Mouse (Mus musculus): ENCODE results near the gene Snx29. TPM values are rescaled to one million over a fixed set of nuclear protein-coding genes. Genes with fewer than 3 reads are reported as not detected.

Gene Snx29
- total and polyA plus RNA-seq, 3 experiments = 1.2 to 3.2 (median 3.1) TPM

GRCm38 (mm10) chr16:11496721-11497120 is 174.0 kb downstream of the Snx29 start:
- no peak for DNase-seq (ENCODE audit: extremely low read depth)
- no peaks in the 10 kb centered on the region for H3K79me2 ChIP-seq (replicated peaks; ENCODE audit: control insufficient read depth, extremely low read depth, insufficient read depth, poor library complexity, severe bottlenecking)
- peak overlapping the region; percentile 2; the same call in 1 of the 2 replicates for H3K4me2 ChIP-seq (ENCODE audit: insufficient read depth, low read depth, poor library complexity, severe bottlenecking)
- H3K9ac ChIP-seq (ENCODE audit: insufficient read depth, low read depth) = no peak overlapping the region
- peaks cover 30 to 87% of the 10 kb centered on the region in 2 experiments for H3K4me1 ChIP-seq (ENCODE audit: control insufficient read depth in 1 of 2, insufficient read depth in 2 of 2)
- peak overlapping the region in 1 of 3 experiments; percentile 21 for H3K4me3 ChIP-seq (replicated peaks in 1 of 3; ENCODE audit: low read depth in 2 of 3, low read length in 2 of 3, poor library complexity in 1 of 3)
- H3K27me3 ChIP-seq (replicated peaks) = no peaks in the 10 kb centered on the region
- no peak overlapping the region for H3K27ac ChIP-seq (ENCODE audit: insufficient read depth, low read depth)
- no peak for TF ChIP-seq E2F4 (IDR thresholded peaks at IDR 0.05; ENCODE audit: insufficient replicate concordance, low read depth, low read length)
- TF ChIP-seq USF2 (conservative IDR thresholded peaks at IDR 0.05; ENCODE audit: low read depth, low read length) = no peak
- no peak for TF ChIP-seq JUN (IDR thresholded peaks at IDR 0.05; ENCODE audit: insufficient read depth, low read depth, low read length)
- TF ChIP-seq ETS1 (conservative IDR thresholded peaks at IDR 0.05; ENCODE audit: low read depth, low read length) = no peak
- TF ChIP-seq MAZ (IDR thresholded peaks at IDR 0.05; ENCODE audit: low read depth, low read length) = no peak
- TF ChIP-seq KAT2A (IDR thresholded peaks at IDR 0.05; ENCODE audit: insufficient replicate concordance, low read length) = no peak
- no peak for TF ChIP-seq MAFK (IDR thresholded peaks at IDR 0.05; ENCODE audit: insufficient replicate concordance, low read length)
- TF ChIP-seq TCF12 (IDR thresholded peaks at IDR 0.05; ENCODE audit: low read depth, low read length) = no peak
- TF ChIP-seq MEF2A (IDR thresholded peaks at IDR 0.05; ENCODE audit: borderline replicate concordance, low read depth, low read length) = no peak
- H3K9me3 ChIP-seq (replicated peaks; ENCODE audit: low read length) = no peaks in the 10 kb centered on the region
- H3K36me3 ChIP-seq (replicated peaks in 1 of 2; ENCODE audit: control insufficient read depth in 1 of 2, insufficient read depth in 1 of 2, low read length in 1 of 2) = no peaks in the 10 kb centered on the region
- in situ Hi-C loops (cut with MboI; ENCODE audit: low pct_ligation_motif_present, low pct_unique_long_range_greater_than_20kb, low sequenced_read_pairs) = no loop called here
- dilution Hi-C loops (cut with MboI; ENCODE audit: extremely low pct_ligation_motif_present, extremely low pct_unique_long_range_greater_than_20kb, low sequenced_read_pairs) = no loop called here

DNA sequence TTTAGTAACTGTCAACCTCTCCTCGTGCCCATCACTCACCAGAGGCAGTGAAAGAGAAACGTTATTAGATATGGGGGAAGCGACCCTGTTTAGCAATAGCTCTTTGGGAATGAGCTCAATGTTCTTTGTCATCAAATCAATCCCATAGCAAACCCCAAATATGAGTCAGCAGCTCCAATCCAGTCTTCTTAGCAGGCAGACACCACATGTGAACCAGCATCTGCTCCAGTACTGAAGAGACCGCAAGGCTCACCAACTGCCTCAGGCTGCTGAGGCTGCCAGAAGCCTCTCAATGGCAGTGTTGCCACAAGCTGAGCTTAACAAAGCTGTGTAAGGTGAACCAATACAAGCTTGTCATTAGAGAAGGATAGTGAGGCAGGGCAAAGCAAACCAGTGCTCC is 177.4 kb downstream of the Snx29 start:
- TF ChIP-seq MEF2A (IDR thresholded peaks at IDR 0.05; ENCODE audit: borderline replicate concordance, low read depth, low read length) (no peak), SMC3 (IDR thresholded peaks at IDR 0.05; ENCODE audit: low read depth, low read length) (no peak)
- H3K27ac ChIP-seq (ENCODE audit: insufficient read depth, low read depth) = no peak overlapping the region
- in situ Hi-C loops (cut with MboI; ENCODE audit: low pct_ligation_motif_present, low pct_unique_long_range_greater_than_20kb, low sequenced_read_pairs) = no loop called here
- peaks cover 26 to 78% of the 10 kb centered on the region in 2 experiments for H3K4me1 ChIP-seq (ENCODE audit: control insufficient read depth in 1 of 2, insufficient read depth in 2 of 2)
- no peaks in the 10 kb centered on the region for H3K36me3 ChIP-seq (replicated peaks in 1 of 2; ENCODE audit: control insufficient read depth in 1 of 2, insufficient read depth in 1 of 2, low read length in 1 of 2)
- H3K9me3 ChIP-seq (replicated peaks; ENCODE audit: low read length) = no peaks in the 10 kb centered on the region
- H3K4me2 ChIP-seq (ENCODE audit: insufficient read depth, low read depth, poor library complexity, severe bottlenecking) = no peak overlapping the region
- H3K4me3 ChIP-seq (replicated peaks in 1 of 3; ENCODE audit: low read depth in 2 of 3, low read length in 2 of 3, poor library complexity in 1 of 3) = no peak overlapping the region
- H3K27me3 ChIP-seq (replicated peaks) = no peaks in the 10 kb centered on the region
- H3K9ac ChIP-seq (ENCODE audit: insufficient read depth, low read depth) = no peak overlapping the region
- dilution Hi-C loops (cut with MboI; ENCODE audit: extremely low pct_ligation_motif_present, extremely low pct_unique_long_range_greater_than_20kb, low sequenced_read_pairs) = no loop called here
- DNase-seq (ENCODE audit: extremely low read depth) = no peak
- H3K79me2 ChIP-seq (replicated peaks; ENCODE audit: control insufficient read depth, extremely low read depth, insufficient read depth, poor library complexity, severe bottlenecking) = no peaks in the 10 kb centered on the region

DNA sequence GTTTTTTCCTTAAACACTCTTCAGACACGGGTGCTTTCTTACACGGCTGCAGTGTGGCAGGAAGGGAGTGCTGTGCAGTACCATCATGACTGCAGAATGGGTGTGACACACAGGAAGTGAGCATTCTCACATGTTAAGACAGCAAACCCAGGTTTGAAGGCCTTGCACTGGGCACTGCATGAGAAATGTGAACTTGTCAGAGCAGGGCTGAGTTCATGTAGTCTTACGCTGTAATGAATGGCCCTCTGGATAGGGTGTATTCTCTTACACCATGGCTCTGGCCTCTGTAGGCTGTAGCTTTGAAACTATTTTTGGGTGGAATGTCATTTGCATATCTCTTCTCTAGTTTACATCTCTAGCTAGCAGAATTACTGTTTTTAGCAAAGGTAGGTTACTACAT is 178.4 kb downstream of the Snx29 start:
- in situ Hi-C loops (cut with MboI; ENCODE audit: low pct_ligation_motif_present, low pct_unique_long_range_greater_than_20kb, low sequenced_read_pairs) (no loop called here), dilution Hi-C loops (cut with MboI; ENCODE audit: extremely low pct_ligation_motif_present, extremely low pct_unique_long_range_greater_than_20kb, low sequenced_read_pairs) (no loop called here)
- peak; percentile 66 for DNase-seq (ENCODE audit: extremely low read depth)
- no peak overlapping the region for H3K4me2 ChIP-seq (ENCODE audit: insufficient read depth, low read depth, poor library complexity, severe bottlenecking)
- peak overlapping the region; percentile 19; the same call in 1 of the 2 replicates for H3K27ac ChIP-seq (ENCODE audit: insufficient read depth, low read depth)
- H3K36me3 ChIP-seq (replicated peaks in 1 of 2; ENCODE audit: control insufficient read depth in 1 of 2, insufficient read depth in 1 of 2, low read length in 1 of 2) = no peaks in the 10 kb centered on the region
- TF ChIP-seq HCFC1 (IDR thresholded peaks at IDR 0.05; ENCODE audit: low read depth, low read length) = peak; percentile 46
- TF ChIP-seq MEF2A (IDR thresholded peaks at IDR 0.05; ENCODE audit: borderline replicate concordance, low read depth, low read length) = peak; percentile 88
- TF ChIP-seq MYC (IDR thresholded peaks at IDR 0.05; ENCODE audit: low read depth, low read length) = peak; percentile 60; the same call in 1 of the 2 replicates
- TF ChIP-seq NELFE (IDR thresholded peaks at IDR 0.05; ENCODE audit: low read depth, low read length) = no peak
- peak; percentile 47; the same call in 1 of the 2 replicates for TF ChIP-seq MAX (IDR thresholded peaks at IDR 0.05; ENCODE audit: low read length)
- peak; percentile 56; the same call in 1 of the 2 replicates for TF ChIP-seq ELF1 (IDR thresholded peaks at IDR 0.05; ENCODE audit: low read depth, low read length)
- TF ChIP-seq EP300 (IDR thresholded peaks at IDR 0.05; ENCODE audit: low read length) = no peak
- TF ChIP-seq TBP (conservative IDR thresholded peaks at IDR 0.05; ENCODE audit: low read depth, low read length) = peak; percentile 56; the same call in 1 of the 2 replicates
- TF ChIP-seq SIN3A (IDR thresholded peaks at IDR 0.05; ENCODE audit: low read length) = no peak
- H3K9ac ChIP-seq (ENCODE audit: insufficient read depth, low read depth) = no peak overlapping the region
- no peak overlapping the region for H3K4me3 ChIP-seq (replicated peaks in 1 of 3; ENCODE audit: low read depth in 2 of 3, low read length in 2 of 3, poor library complexity in 1 of 3)
- no peaks in the 10 kb centered on the region for H3K9me3 ChIP-seq (replicated peaks; ENCODE audit: low read length)
- H3K79me2 ChIP-seq (replicated peaks; ENCODE audit: control insufficient read depth, extremely low read depth, insufficient read depth, poor library complexity, severe bottlenecking) = no peaks in the 10 kb centered on the region
- H3K4me1 ChIP-seq (ENCODE audit: control insufficient read depth in 1 of 2, insufficient read depth in 2 of 2) = peaks cover 23 to 78% of the 10 kb centered on the region in 2 experiments
- H3K27me3 ChIP-seq (replicated peaks) = no peaks in the 10 kb centered on the region

All from CH12.LX (cell line).